Mouse (Mus musculus) heart, embryonic 14.5 days (tissue): ENCODE data around the gene Rhoj. TPM values are rescaled to one million over a fixed set of nuclear protein-coding genes. Genes with fewer than 3 reads are reported as not detected.
A peak's percentile ranks its signal among the peaks of the same experiment; 100 is the strongest.

Source experiments
- ATAC-seq: fragments of 200-750 bp; cut with Nextera tagmentation; 2 replicates; pipeline ENCODE4 v1.8.0; 2017; ENCODE audit warnings: low read depth, moderate TSS enrichment; ENCODE audit not compliant: insufficient number of reproducible peaks, insufficient read depth, low FRiP score
- H3K27ac ChIP-seq, 2 experiments: fragments of 200-500 bp in 1 of 2; fragments of 300-500 bp in 1 of 2; sonication (generic) in 1 of 2; replicated peaks in 1 of 2; 2 replicates each; pipeline ENCODE4 v1.5.1; 2012 to 2014; ENCODE audit warnings: low read depth in 2 of 2, low read length in 2 of 2, control low read depth in 1 of 2, mild to moderate bottlenecking in 1 of 2, mixed read lengths in 1 of 2; ENCODE audit not compliant: control insufficient read depth in 1 of 2, insufficient read depth in 1 of 2
- H3K27me3 ChIP-seq: fragments of 300-500 bp; sonication (generic); 2 replicates; pipeline ENCODE4 v1.6.1; 2014; ENCODE audit warnings: mild to moderate bottlenecking, low read length, control low read depth; ENCODE audit not compliant: control insufficient read depth, insufficient read depth
- H3K36me3 ChIP-seq: fragments of 300-500 bp; sonication (generic); 2 replicates; pipeline ENCODE4 v1.6.1; 2014; ENCODE audit warnings: mild to moderate bottlenecking, control low read depth, low read length, mixed read lengths; ENCODE audit not compliant: control insufficient read depth, insufficient read depth
- H3K4me1 ChIP-seq, 2 experiments: fragments of 200-500 bp in 1 of 2; fragments of 300-500 bp in 1 of 2; sonication (generic) in 1 of 2; 2 replicates each; pipeline ENCODE4 v1.6.1; 2012 to 2014; ENCODE audit warnings: low read length in 2 of 2, control low read depth in 1 of 2, mixed read lengths in 1 of 2; ENCODE audit not compliant: control insufficient read depth in 2 of 2, insufficient read depth in 2 of 2
- H3K4me2 ChIP-seq: fragments of 300-500 bp; sonication (generic); 2 replicates; pipeline ENCODE4 v1.6.1; 2014; ENCODE audit warnings: mild to moderate bottlenecking, low read length
- H3K4me3 ChIP-seq, 2 experiments: fragments of 200-500 bp in 1 of 2; fragments of 300-500 bp in 1 of 2; sonication (generic) in 1 of 2; 2 replicates each; pipeline ENCODE4 v1.5.1; 2012 to 2014; ENCODE audit warnings: low read length in 2 of 2, mild to moderate bottlenecking in 2 of 2, control low read depth in 1 of 2, low read depth in 1 of 2, moderate library complexity in 1 of 2; ENCODE audit not compliant: control insufficient read depth in 1 of 2, insufficient read depth in 1 of 2
- H3K9ac ChIP-seq: fragments of 300-500 bp; sonication (generic); 2 replicates; pipeline ENCODE4 v1.6.1; 2014; ENCODE audit warnings: mild to moderate bottlenecking, low read length
- H3K9me3 ChIP-seq: fragments of 300-500 bp; sonication (generic); 2 replicates; pipeline ENCODE4 v1.6.1; 2016; ENCODE audit warnings: low read length, control low read depth; ENCODE audit not compliant: control insufficient read depth
- WGBS: fragments of 180-500 bp; shearing (Covaris S2); extraction: QIAGEN DNeasy Blood & Tissue Kit; methylation state at CpG from one replicate; pipeline ENCODE4 v1.1.7; 2014; 5-methylcytosine and 5-hydroxymethylcytosine counted together
- polyA plus RNA-seq: library from polyadenylated mRNA; unstranded; fragments of >200 nt; fragmentation: Nextera tagmentation; extraction: Ambion mirVana; gene quantifications from 2 replicates; pipeline ENCODE4 v1.2.1, GENCODE M21; 2014

The Rhoj gene
- 38.2 and 48.5 TPM in 2 replicates for polyA plus RNA-seq

GRCm38 (mm10) chr12:75307961-75308951 lies at the start of gene Rhoj:
Gene Rhoj, plus strand, starts transcription at chr12:75308322.
- Histone ChIP-seq H3K27ac (peak within 1 kb of the TSS; percentile 86 to 91), H3K9me3 (no peaks in the 10 kb centered on the region), H3K4me1 (peaks cover 0 to 2% of the 10 kb centered on the region in 2 experiments; a peak in 1 of 4 replicates), H3K36me3 (no peaks in the 10 kb centered on the region), H3K4me2 (peak within 1 kb of the TSS; percentile 70), H3K4me3 (peak within 1 kb of the TSS; percentile 48 to 58), H3K27me3 (peaks cover 37% of the 10 kb centered on the region), H3K9ac (peak within 1 kb of the TSS; percentile 75)
- peak; percentile 77 for ATAC-seq
- under 1% methylated on average over 34 of the region's 34 CpGs for WGBS

DNA sequence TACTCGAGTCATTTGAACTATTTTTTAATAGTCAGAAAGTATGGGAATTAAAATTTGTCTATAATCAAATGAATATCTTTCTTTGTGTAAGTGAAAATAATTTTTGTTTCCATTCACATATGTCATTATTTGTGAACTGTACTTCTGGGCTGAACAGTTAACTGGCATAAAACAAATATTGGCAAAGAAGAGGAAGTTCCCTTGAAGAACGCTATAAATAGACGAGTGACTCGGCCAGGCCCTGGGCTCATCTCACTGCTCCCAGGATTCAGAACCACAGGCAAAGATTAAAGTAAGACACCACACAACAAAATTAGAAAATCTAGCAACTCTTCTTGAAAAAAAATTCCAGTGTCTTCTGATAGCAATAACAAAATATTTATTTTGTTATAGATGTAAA lies 36.4 kb upstream of the Rhoj start:
- no peak overlapping the region for H3K4me2 ChIP-seq
- H3K4me1 ChIP-seq: no peaks in the 10 kb centered on the region
- H3K4me3 ChIP-seq: no peak overlapping the region
- no peaks in the 10 kb centered on the region for H3K9me3 ChIP-seq
- 33% methylated on average over 4 of the region's 4 CpGs for WGBS
- H3K27me3 ChIP-seq: no peaks in the 10 kb centered on the region
- no peak for ATAC-seq
- H3K36me3 ChIP-seq: no peaks in the 10 kb centered on the region
- no peak overlapping the region for H3K27ac ChIP-seq
- no peak overlapping the region for H3K9ac ChIP-seq

DNA sequence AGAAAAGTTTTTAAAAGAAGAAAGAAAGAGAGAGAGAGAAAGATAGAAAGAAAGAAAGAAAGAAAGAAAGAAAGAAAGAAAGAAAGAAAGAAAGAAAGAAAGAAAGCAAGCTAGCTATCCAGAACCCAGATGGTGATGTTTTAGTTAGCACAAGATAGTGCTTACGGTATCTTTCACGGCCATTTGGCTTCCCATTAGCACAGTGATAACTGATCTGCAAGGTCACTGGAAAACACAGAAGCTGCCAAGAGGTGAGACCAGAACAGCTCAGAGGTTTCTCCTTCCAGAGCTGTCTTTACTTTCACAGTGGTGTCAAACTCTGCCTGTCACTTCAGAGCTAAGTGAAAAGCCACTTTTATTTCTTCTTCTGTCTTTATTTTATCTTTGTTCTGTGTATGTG lies 32.4 kb upstream of the Rhoj start:
- Histone ChIP-seq H3K36me3 (no peaks in the 10 kb centered on the region), H3K4me3 (no peak overlapping the region), H3K9ac (no peak overlapping the region), H3K27me3 (no peaks in the 10 kb centered on the region), H3K4me2 (no peak overlapping the region), H3K9me3 (no peaks in the 10 kb centered on the region), H3K27ac (no peak overlapping the region), H3K4me1 (no peaks in the 10 kb centered on the region)
- no peak for ATAC-seq
- WGBS: 15% methylated on average over 2 of the region's 2 CpGs

DNA sequence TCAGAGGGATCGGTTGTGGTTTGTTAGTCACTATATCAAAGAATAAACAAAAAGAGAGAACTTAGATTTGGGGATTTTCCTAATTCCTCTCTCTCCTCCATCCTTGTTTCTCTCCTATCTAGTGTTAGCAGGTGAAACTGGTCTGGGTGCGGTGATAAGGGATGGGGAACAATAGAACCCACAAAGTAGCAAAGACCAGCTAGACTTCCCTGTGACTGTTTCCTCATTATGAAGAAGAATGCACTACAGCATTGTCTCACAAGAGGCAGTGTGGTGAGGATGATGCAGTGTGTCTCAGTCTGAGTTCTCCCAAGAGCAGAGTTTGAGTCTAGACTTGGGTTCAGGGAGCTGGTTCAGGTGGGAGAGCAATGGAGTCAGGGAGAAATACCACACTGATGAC lies 30.7 kb upstream of the Rhoj start:
- no peaks in the 10 kb centered on the region for H3K36me3 ChIP-seq
- H3K4me3 ChIP-seq: no peak overlapping the region
- no peak overlapping the region for H3K9ac ChIP-seq
- ATAC-seq: no peak
- no peaks in the 10 kb centered on the region for H3K9me3 ChIP-seq
- H3K4me1 ChIP-seq: no peaks in the 10 kb centered on the region
- 80% methylated on average over 2 of the region's 2 CpGs for WGBS
- no peak overlapping the region for H3K27ac ChIP-seq
- 0 out of 2 replicates have a peak, but pooled peaks cover 8% of the 10 kb centered on the region for H3K27me3 ChIP-seq
- no peak overlapping the region for H3K4me2 ChIP-seq

GRCm38 (mm10) chr12:75280502-75280901 lies 27.6 kb upstream of the Rhoj start:
- Histone ChIP-seq H3K27ac (no peak overlapping the region), H3K9ac (no peak overlapping the region), H3K27me3 (0 out of 2 replicates have a peak, but pooled peaks cover 8% of the 10 kb centered on the region), H3K4me1 (peaks cover 2 to 5% of the 10 kb centered on the region in 2 experiments; a peak in 3 of 4 replicates), H3K4me3 (no peak overlapping the region), H3K9me3 (no peaks in the 10 kb centered on the region), H3K4me2 (no peak overlapping the region), H3K36me3 (no peaks in the 10 kb centered on the region)
- WGBS: 60% methylated on average over 7 of the region's 7 CpGs
- no peak for ATAC-seq

DNA sequence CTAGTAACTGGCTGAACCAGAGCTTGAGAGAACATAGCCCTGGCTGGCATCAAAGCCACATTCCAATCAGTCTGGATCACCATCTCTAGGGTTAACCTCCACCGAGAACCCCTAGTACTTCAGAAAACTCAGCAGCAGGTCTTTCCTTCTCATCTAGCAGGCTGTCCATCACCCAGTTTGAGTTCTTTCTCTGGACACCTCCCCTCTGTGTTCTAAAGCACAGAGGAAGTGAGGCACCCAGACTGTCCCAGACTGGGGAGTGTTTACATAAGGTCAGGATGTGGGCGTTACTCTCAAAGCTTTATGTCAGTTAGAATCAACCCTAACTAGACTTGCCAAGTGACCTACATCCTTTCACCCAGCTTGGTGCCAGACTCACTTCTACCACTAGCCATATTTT lies 24.9 kb upstream of the Rhoj start:
- Histone ChIP-seq H3K4me2 (no peak overlapping the region), H3K27ac (no peak overlapping the region), H3K4me1 (peaks cover 7 to 8% of the 10 kb centered on the region in 2 experiments), H3K9ac (no peak overlapping the region), H3K36me3 (no peaks in the 10 kb centered on the region), H3K27me3 (peaks cover 20% of the 10 kb centered on the region; the same call in 1 of the 2 replicates), H3K4me3 (no peak overlapping the region), H3K9me3 (no peaks in the 10 kb centered on the region)
- ATAC-seq: no peak
- 31% methylated on average over 2 of the region's 2 CpGs for WGBS

GRCm38 (mm10) chr12:75286166-75286565 lies 22.0 kb upstream of the Rhoj start:
- no peak for ATAC-seq
- Histone ChIP-seq H3K4me3 (no peak overlapping the region), H3K27me3 (peaks cover 20% of the 10 kb centered on the region; the same call in 1 of the 2 replicates), H3K4me1 (peaks cover 7 to 8% of the 10 kb centered on the region in 2 experiments), H3K9ac (no peak overlapping the region), H3K4me2 (no peak overlapping the region), H3K9me3 (no peaks in the 10 kb centered on the region), H3K36me3 (no peaks in the 10 kb centered on the region), H3K27ac (peak overlapping the region in 1 of 2 experiments; percentile 41; a peak in 1 of 4 replicates)
- 44% methylated on average over 3 of the region's 3 CpGs for WGBS
